Mouse (Mus musculus) kidney, adult 9 months (tissue): ENCODE measurements around the gene Ostm1.

Experiments
- DNase-seq: peaks from one replicate; pipeline ENCODE4 v3.0.0; 2022

Gene Ostm1

GRCm38 (mm10) chr10:42682421-42682820, 98.8 kb downstream of the Ostm1 start:
- DNase-seq: peak; percentile 43

- DNase-seq: no peak
Measured at GRCm38 (mm10) chr10:42687873-42688272, 104.3 kb downstream of the Ostm1 start.

GRCm38 (mm10) chr10:42689694-42690093, 106.1 kb downstream of the Ostm1 start:
- no peak for DNase-seq

- no peak for DNase-seq
Measured at GRCm38 (mm10) chr10:42690233-42691028, 106.8 kb downstream of the Ostm1 start.

- no peak for DNase-seq
Measured at GRCm38 (mm10) chr10:42691051-42691450, 107.4 kb downstream of the Ostm1 start.

GRCm38 (mm10) chr10:42692095-42692494, 108.5 kb downstream of the Ostm1 start:
- DNase-seq: no peak

DNA sequence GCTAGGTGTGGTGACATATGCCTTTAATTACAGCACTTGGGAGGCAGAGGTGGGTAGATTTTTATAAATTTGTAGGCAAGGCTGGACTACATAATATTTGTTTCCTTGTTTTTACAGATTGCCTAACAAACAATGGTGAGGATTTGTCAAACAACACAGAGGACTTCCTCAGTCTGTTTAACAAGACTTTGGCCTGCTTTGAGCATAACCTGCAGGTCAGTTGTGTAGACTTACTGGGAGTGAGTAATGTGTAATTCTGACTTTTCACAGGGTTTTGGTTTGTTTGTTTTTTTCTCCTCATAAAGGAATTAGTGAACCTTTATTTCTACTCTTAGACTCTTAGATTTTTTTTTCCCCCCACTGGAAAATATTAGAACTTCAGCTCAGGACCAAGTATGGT, 109.2 kb downstream of the Ostm1 start:
- DNase-seq: no peak

DNA sequence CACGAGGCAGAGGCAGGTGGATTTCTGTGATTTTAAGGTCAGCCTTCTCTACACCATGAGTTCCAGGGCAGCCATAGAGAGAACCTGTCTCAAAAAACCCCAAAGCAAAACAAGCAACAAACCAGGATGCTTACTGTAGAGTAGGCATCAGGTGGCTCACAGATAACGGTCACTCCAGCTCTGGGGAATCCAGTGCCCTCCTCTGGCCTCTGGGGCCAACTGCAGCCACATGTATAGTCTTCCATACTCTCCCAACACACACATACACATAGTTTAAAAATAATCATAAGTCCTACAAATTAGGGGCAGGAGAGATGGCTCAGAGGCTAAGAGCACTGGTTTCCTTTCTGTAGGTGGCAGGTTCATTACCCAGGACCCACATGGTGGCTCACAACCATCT, 109.9 kb downstream of the Ostm1 start:
- no peak for DNase-seq

DNA sequence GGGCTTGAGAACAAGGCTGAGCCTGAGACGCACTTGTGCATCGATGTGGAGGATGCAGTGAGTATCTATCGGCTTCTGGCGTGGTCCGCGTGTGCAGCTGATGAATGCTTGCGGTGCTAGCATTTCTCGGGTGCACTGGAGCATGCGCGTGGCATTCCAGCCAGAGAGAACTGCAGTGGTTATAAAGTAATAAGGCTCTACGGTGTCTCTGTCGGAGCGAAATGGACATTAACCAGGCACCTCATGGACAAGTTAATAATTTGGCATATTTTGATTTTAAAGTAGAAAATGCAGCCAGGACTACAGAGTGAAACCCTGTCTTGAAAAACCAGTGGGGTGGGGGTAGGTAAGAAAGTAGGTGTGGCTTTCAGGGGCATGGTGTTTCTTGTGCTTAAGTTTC, 112.7 kb downstream of the Ostm1 start:
- DNase-seq: peak; percentile 84

DNA sequence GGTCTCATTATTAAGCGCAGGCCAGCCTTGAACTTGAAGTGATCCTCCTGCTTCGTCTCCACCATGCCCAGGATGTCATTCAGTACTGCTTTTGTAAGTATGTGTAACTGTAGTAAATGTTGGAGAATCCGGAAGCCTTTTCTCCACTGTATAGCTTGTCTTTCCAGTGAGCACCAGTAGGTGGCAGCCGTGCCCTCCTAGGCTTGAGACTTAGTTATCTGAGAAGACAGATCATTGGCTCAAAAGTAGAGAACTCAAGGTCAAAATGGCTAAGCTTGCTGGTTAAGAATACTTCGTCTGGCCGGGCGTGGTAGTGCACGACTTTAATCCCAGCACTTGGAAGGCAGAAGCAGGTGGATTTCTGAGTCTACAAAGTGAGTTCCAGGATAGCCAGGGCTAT, 113.4 kb downstream of the Ostm1 start:
- peak; percentile 93 for DNase-seq

- DNase-seq: no peak
Measured at GRCm38 (mm10) chr10:42698375-42698774, 114.8 kb downstream of the Ostm1 start.

DNA sequence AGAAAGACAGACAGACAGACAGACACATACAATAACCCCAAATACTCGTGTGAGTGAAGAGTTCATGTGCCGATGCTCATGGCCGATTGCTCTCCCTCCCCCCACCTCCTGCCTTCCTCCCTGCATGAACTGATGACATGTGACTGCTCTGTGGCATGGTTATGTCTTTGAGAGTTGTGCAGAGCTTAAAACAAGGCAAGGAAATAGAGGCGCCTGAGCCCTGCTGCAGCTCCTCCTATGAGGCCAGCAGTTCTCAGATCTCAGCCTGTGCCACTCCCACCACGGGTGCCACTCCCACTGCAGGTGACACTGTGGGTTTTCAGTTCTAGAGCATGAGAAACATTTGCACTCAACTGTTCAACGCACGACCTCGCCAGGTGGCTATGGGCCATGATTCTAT, 115.4 kb downstream of the Ostm1 start:
- DNase-seq: no peak

DNA sequence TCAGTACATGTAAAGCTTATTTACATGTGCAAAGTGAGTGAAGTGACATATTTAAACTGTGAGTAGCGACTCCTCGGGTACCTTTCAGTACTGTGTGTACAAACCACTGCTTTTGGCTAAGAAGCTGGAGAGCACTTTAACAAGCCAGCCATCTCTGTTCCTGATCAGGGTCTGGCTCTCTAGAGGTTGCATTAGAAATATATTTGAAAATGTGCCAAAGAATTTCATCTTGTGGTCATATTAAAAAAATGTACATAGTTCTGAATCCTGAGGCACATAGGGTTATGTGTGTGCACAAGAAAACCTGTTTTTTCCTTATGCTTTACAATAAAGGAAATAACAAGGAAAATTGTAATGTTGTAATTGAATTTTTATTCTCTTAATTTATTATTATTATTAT, 118.5 kb downstream of the Ostm1 start:
- DNase-seq: no peak

DNA sequence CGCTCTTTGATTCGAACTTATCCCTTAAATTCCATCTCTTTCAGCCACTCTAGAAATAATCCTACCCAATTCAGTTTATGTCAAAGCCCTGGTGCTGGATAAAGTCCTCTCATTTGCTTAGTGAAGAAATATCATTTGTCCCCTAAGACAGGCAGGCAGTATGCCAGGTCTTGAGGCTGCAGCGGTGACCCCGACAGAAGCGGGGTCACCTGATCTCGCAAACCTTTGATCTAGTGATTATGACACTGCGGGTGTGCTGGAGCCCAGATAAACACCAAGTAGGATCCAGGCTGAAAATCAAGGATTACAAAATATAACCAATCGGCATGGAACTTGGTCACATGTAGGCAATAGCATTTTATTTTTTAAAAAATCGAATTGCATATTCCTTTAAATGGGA, 131.1 kb downstream of the Ostm1 start:
- DNase-seq: peak; percentile 35

- DNase-seq: peak; percentile 37
Measured at GRCm38 (mm10) chr10:42715366-42716035, 131.9 kb downstream of the Ostm1 start.

DNA sequence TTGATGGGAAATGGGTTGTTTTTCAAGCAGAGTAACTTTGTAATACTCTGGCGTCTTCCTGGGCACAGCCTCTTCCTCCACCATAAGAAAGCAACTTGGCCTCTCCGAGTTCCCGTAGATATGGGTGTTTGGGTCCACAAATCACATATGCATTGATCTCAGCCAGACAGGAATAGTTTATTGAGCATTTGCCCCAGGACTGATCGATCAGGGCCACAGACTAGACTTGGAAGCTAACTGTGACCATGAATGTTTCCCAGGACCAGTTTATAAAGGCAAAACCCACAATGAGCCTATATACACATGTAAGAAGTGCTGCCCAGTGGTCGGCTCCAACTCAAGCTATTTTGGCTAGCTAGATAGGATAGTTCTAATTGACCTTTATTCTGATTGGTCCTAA, 138.5 kb downstream of the Ostm1 start:
- DNase-seq: no peak

- no peak for DNase-seq
Measured at GRCm38 (mm10) chr10:42723275-42724232, 139.9 kb downstream of the Ostm1 start.

DNA sequence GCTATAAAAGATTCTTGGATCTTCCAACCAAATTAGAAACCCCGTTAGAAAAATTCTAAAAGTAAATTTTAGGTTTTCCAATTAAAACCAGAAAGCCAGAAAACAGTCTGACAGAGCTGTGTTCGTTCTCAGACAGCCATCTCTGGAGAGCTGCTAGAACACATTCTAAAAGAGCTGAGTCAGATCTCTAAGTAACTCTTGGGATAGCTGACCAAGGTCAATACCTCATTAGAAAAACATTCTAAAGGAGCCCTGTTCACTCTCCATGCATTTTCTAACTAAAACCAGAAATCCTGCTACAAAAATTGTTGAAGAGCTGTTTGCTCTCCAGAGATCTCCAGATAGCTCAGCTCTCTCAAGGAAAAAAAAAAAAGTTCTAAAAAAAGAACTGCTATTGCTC, 146.0 kb downstream of the Ostm1 start:
- no peak for DNase-seq

GRCm38 (mm10) chr10:42734546-42735060, 151.0 kb downstream of the Ostm1 start:
- peak; percentile 76 for DNase-seq

DNA sequence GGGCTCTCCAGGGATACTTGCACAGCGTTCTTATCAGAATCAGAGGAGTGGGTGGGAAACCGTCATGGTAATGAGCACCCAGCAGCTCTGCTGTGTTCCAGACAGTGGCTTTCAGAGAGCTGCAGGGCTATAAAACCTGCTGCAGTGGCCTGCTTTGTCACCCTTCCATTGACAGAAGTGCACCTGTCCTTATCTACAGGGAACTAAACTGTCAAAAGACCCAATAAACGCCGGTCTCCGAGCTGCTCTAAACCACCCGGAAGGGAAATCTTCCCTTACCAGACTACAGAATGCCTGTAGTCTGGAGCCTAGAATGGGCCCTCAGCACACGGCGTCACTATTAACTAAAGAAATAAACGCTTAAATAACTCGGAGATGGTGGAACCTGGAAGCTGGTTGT, 168.2 kb downstream of the Ostm1 start:
- no peak for DNase-seq
